Mouse (Mus musculus) left cerebral cortex, postnatal 25 days (tissue): ENCODE measurements at regions not wholly inside any gene's neighbourhood (a gene's known extent, or its start where the extent isn't known, plus 50 kb on each side); places are given as distances from the start of the nearest gene placed in this dataset.
A peak's percentile ranks its signal among the peaks of the same experiment; 100 is the strongest.

ENCODE experiments used
- DNase-seq, 2 experiments: peaks; one replicate each; pipeline ENCODE4 v3.0.0; 2022; ENCODE audit warnings: low spot score in 2 of 2, mixed read lengths in 1 of 2
- intact Hi-C: fragments of 180-260 bp; cut with DNase I; formaldehyde crosslinking; loops from one replicate; pipeline ENCODE4 v1.15.1; 2025

DNA sequence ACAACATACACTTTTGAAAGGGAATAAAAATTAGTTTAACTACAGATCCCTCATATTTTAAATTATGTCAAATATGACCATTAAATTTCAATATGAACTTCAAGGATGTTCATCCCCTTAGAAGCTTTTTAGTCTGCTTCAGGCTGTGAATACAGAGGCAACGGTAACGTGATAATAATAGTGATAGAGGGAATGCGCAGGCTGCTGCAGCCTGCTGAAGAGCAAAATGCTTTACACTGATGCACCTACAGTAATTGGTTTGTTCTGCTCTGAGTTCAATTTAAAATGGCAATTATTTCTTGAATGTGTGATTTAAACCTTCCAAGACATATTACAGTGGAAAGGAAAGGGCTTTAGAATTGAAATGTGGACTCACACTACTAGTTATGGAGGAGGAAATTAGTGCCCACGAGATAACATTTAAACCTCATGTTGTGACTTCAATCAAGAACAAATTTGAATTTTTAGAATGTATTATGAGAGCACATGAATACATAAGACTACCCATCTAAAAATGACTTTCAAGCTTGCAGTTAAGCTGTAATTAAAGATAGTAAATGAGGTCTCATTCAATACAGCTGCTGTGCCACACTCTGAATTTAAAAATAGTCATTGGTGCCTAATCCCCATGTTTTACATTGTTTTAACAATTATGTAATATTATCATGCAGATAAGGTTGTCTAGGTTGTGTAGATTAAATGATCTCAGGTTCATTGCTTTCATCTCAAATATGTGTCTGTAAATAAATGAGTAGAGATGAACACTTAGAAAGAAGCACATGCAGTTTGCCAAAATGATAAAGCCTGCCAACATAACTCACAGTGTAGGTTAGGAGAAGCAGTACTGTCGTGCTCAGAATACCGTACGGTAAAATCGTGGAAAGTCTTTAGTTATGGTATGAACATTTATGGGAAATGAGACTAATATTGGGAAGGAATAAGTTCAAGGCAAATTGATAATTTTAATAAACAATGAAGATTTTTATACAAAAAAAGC lies 910.8 kb downstream of the Grik2 start:
- intact Hi-C loops: no loop called here
- no peak for DNase-seq

DNA sequence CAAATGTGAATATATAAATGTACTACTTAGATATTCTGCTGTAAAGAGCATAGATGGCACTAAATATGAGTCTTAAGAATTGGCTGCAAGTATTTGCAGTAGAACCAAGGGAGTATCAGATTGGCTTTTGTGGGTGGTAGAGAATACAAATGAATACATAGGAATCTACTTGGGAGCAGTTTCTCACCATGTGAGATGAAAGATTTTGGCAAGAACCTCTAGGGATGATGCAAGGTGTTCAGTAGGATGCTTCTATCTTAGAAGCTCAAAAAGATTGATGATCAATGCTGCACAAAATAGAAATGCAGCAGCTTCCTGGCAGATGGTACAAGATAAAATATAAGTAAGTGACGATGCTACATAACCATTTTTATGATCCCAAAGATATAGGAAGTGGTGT lies 915.6 kb downstream of the Grik2 start:
- peak in 1 of 2 experiments; percentile 80 for DNase-seq
- intact Hi-C loops: no loop called here
